Mouse (Mus musculus) frontal cortex, postnatal 25 days (tissue): ENCODE measurements around the gene Ctsw.

Experiments used
- DNase-seq, 2 experiments: peaks; one replicate each; pipeline ENCODE4 v3.0.0; 2022; ENCODE audit warnings: low spot score in 2 of 2

Ctsw gene

GRCm38 (mm10) chr19:5463212-5463611, 5.1 kb downstream of the Ctsw start:
- no peak for DNase-seq

GRCm38 (mm10) chr19:5461411-5461810, 6.9 kb downstream of the Ctsw start:
- DNase-seq, result no peak

GRCm38 (mm10) chr19:5460465-5460911, 7.8 kb downstream of the Ctsw start, which contains the start of gene Fibp:
TSS of gene Fibp (plus strand) at chr19:5460615.
- peak; percentile 70 to 74 for DNase-seq

- no peak for DNase-seq
These were observed 8.4 kb downstream of the Ctsw start for GRCm38 (mm10) chr19:5459896-5460295.

- DNase-seq, result no peak
These were observed 9.3 kb downstream of the Ctsw start for GRCm38 (mm10) chr19:5459019-5459418.

- no peak for DNase-seq
These were observed 10.4 kb downstream of the Ctsw start, which contains the start of gene Ccdc85b for GRCm38 (mm10) chr19:5457746-5458442. TSS of gene Ccdc85b (minus strand) at chr19:5457894.

GRCm38 (mm10) chr19:5456922-5457745, 11.2 kb downstream of the Ctsw start:
- DNase-seq, result peak; percentile 94 to 95

- no peak for DNase-seq
These were observed 11.9 kb downstream of the Ctsw start for GRCm38 (mm10) chr19:5456241-5456921.

GRCm38 (mm10) chr19:5455568-5455967, 12.7 kb downstream of the Ctsw start:
- DNase-seq, result no peak

GRCm38 (mm10) chr19:5455037-5455436, 13.3 kb downstream of the Ctsw start:
- no peak for DNase-seq

- DNase-seq, result no peak
These were observed 16.5 kb downstream of the Ctsw start for GRCm38 (mm10) chr19:5451766-5452165.

- no peak for DNase-seq
These were observed 18.6 kb downstream of the Ctsw start for GRCm38 (mm10) chr19:5449673-5450072.

GRCm38 (mm10) chr19:5448354-5449150, 19.8 kb downstream of the Ctsw start:
- no peak for DNase-seq

- peak; percentile 51 to 54 for DNase-seq
These were observed 20.6 kb downstream of the Ctsw start, which contains the start of gene Fosl1 for GRCm38 (mm10) chr19:5447515-5448353. TSS of gene Fosl1 (plus strand) at chr19:5447547.

- no peak for DNase-seq
These were observed 22.6 kb downstream of the Ctsw start for GRCm38 (mm10) chr19:5445747-5446146.

GRCm38 (mm10) chr19:5444954-5445353, 23.4 kb downstream of the Ctsw start:
- DNase-seq, result no peak

- DNase-seq, result no peak
These were observed 23.9 kb downstream of the Ctsw start for GRCm38 (mm10) chr19:5444371-5444908.

GRCm38 (mm10) chr19:5433951-5434350, 34.4 kb downstream of the Ctsw start:
- no peak for DNase-seq

- DNase-seq, result no peak
These were observed 35.1 kb downstream of the Ctsw start for GRCm38 (mm10) chr19:5432992-5433852.
